8 mouse cellular contexts compared by ENCODE assay signal in the genomic region with DNA sequence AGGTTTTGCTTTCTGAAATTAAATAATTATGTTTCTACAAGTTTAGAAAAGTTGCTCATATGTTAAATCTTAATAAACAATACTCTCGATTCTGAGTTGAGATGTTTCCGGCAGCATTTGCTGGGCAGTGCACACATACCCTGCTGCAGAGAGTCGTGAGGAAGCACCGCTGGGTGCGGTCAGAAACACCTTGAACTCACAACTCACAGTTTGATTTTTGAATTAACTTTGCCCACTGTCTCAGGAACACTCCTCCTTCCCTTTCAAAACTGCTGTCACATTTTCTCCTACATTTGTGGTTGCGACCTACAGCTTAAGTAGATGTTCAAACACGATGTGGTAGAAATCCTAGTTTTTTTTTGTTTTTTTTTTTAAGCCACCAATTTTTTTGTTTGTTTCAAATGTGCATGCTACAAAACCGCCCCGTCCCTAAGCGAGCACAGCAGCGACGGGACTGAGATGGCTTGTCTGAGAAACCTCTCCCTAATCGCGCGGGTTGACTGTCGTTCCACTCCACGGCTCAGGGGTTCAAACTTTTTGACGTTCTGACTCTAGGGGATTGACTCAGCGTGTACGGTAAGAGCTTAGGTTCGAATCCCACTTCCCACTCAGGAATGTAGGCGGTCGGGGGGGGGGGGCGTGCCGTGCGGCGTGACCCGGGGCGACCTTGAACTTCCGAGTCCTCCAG. TPM values are rescaled to one million over a fixed set of nuclear protein-coding genes. Genes with fewer than 3 reads are reported as not detected.
A peak's percentile ranks its signal among the peaks of the same experiment; 100 is the strongest.
DNase-seq lines count a peak whose midpoint lies in the region; ATAC-seq and TF ChIP-seq lines count a peak whose summit lies in the region.

No protein-coding gene starts in this region.

- peak overlapping the region; percentile 85 for H3K27ac ChIP-seq in kidney, adult 2 months (ENCODE audit: insufficient read depth, low read depth, low read length)
- peak overlapping the region; percentile 63 for H3K27ac ChIP-seq in forebrain, embryonic 15.5 days (replicated peaks)

- DNase-seq in kidney, adult 2 months = peak; percentile 12
- no peak for DNase-seq in kidney, postnatal 36 days
- DNase-seq in G1E (ENCODE audit: low spot score) (no peak), liver (peak; percentile 37)
- DNase-seq in splenic B cell, adult 2 months (ENCODE audit: low read depth, low spot score) = peak; percentile 27
- DNase-seq in cerebellum, postnatal 14 days = no peak
- DNase-seq in urinary bladder, postnatal 14 days (ENCODE audit: low spot score) = no peak

- peak overlapping the region; percentile 50 for H3K9ac ChIP-seq in forebrain, embryonic 15.5 days (replicated peaks)

- no peak for ATAC-seq in G1E (ENCODE audit: extremely low read depth, insufficient number of reproducible peaks, low FRiP score, poor library complexity, severe bottlenecking)
- ATAC-seq in forebrain, embryonic 15.5 days (replicated peaks) = peak; percentile 65; the same call in 1 of the 2 replicates

- H3K9me3 ChIP-seq in G1E (replicated peaks) = no peaks in the 10 kb centered on the region
- H3K9me3 ChIP-seq in forebrain, embryonic 15.5 days = no peaks in the 10 kb centered on the region

- H3K27me3 ChIP-seq in kidney, adult 2 months (replicated peaks; ENCODE audit: control insufficient read depth, insufficient read depth, low read length) = no peaks in the 10 kb centered on the region
- H3K27me3 ChIP-seq in G1E (ENCODE audit: insufficient read depth, low read length) = no peaks in the 10 kb centered on the region
- H3K27me3 ChIP-seq in forebrain, embryonic 15.5 days = no peaks in the 10 kb centered on the region
- no peaks in the 10 kb centered on the region for H3K27me3 ChIP-seq in splenic B cell, adult 2 months (ENCODE audit: control insufficient read depth, insufficient read depth, low read length, poor library complexity, severe bottlenecking)

- WGBS in kidney, adult 2 months = 5% methylated on average over 30 of the region's 30 CpGs
- WGBS in forebrain, embryonic 15.5 days = 8% methylated on average over 30 of the region's 30 CpGs

- no peak for TF ChIP-seq POLR2A in kidney, adult 2 months (IDR thresholded peaks at IDR 0.05; ENCODE audit: low read depth, low read length)

- H3K36me3 ChIP-seq in kidney, adult 2 months (ENCODE audit: control insufficient read depth, insufficient read depth, low read length) = no peaks in the 10 kb centered on the region
- H3K36me3 ChIP-seq in G1E (replicated peaks) = peaks cover 30% of the 10 kb centered on the region
- no peaks in the 10 kb centered on the region for H3K36me3 ChIP-seq in forebrain, embryonic 15.5 days
- H3K36me3 ChIP-seq in splenic B cell, adult 2 months (ENCODE audit: control insufficient read depth, insufficient read depth, low read length, poor library complexity, severe bottlenecking) = no peaks in the 10 kb centered on the region

- peak overlapping the region; percentile 67 for H3K4me2 ChIP-seq in forebrain, embryonic 15.5 days (replicated peaks)

- no peaks in the 10 kb centered on the region for H3K4me1 ChIP-seq in kidney, adult 2 months (ENCODE audit: control insufficient read depth, insufficient read depth, low read length)
- peaks cover 7% of the 10 kb centered on the region for H3K4me1 ChIP-seq in G1E (ENCODE audit: insufficient read depth, low read depth, low read length)
- peaks cover 20% of the 10 kb centered on the region for H3K4me1 ChIP-seq in forebrain, embryonic 15.5 days

- peak overlapping the region; percentile 98 for H3K4me3 ChIP-seq in kidney, adult 2 months (ENCODE audit: insufficient read depth, low read depth, low read length)
- peak overlapping the region; percentile 77 for H3K4me3 ChIP-seq in G1E (ENCODE audit: low read depth, low read length)
- H3K4me3 ChIP-seq in forebrain, embryonic 15.5 days = peak overlapping the region; percentile 83

- no peak for TF ChIP-seq CTCF in kidney, adult 2 months (conservative IDR thresholded peaks at IDR 0.05; ENCODE audit: insufficient read depth, insufficient read length, low read depth, low read length)
- TF ChIP-seq CTCF in G1E (IDR thresholded peaks at IDR 0.05; ENCODE audit: low read depth, low read length) = no peak

RNA-seq across cellular contexts. Expression of a gene that starts 0.5 kb away (rescaled TPM):
- polyA plus RNA-seq in kidney, adult 2 months (2012; rRNA removed) = 15.1 and 17.2 TPM in 2 replicates
- total RNA-seq in G1E (2014; fragmentation: Nextera tagmentation) (6.3 and 16.7 TPM in 2 replicates), G1E (2017) (8.2 and 8.7 TPM in 2 replicates)
- 1.7 and 2.8 TPM in 2 replicates for polyA plus RNA-seq in G1E (2012)
- polyA plus RNA-seq in forebrain, embryonic 15.5 days (2015; fragmentation: Nextera tagmentation; extraction: Ambion mirVana) = 22.6 and 24.2 TPM in 2 replicates

RNA-seq across cellular contexts. Expression of a gene that starts 0.6 kb away (rescaled TPM):
- polyA plus RNA-seq in kidney, adult 2 months (2012; rRNA removed) = 29.9 and 34.8 TPM in 2 replicates
- 19.2 and 21.5 TPM in 2 replicates for total RNA-seq in G1E (2014; fragmentation: Nextera tagmentation)
- 5.4 and 6.9 TPM in 2 replicates for total RNA-seq in G1E (2017)
- polyA plus RNA-seq in G1E (2012) = 1.2 and 1.4 TPM in 2 replicates
- 17.3 and 17.5 TPM in 2 replicates for polyA plus RNA-seq in forebrain, embryonic 15.5 days (2015; fragmentation: Nextera tagmentation; extraction: Ambion mirVana)

Comparison
In these comparisons a context has a peak if more than half of its experiments do, and no peak if none do; other contexts are left out.
1. DNase-seq: peak in kidney, adult 2 months (single experiment), liver (single experiment) and splenic B cell, adult 2 months (single experiment); none in kidney, postnatal 36 days (0 of 2), G1E (single experiment), cerebellum, postnatal 14 days (0 of 2) and urinary bladder, postnatal 14 days (single experiment).
2. Peak in every context shown above with its lines, with median percentiles within 50 percentile points of each other: H3K4me3 ChIP-seq.